Mouse (Mus musculus) hindbrain, embryonic 11.5 days (tissue): Measurements from ENCODE around the gene Fam222a. TPM values are rescaled to one million over a fixed set of nuclear protein-coding genes. Genes with fewer than 3 reads are reported as not detected.

Experiments used
- ATAC-seq: fragments of 200-750 bp; cut with Nextera tagmentation; 2 replicates; pipeline ENCODE4 v1.8.0; 2017; ENCODE audit warnings: mild to moderate bottlenecking, moderate TSS enrichment, moderate library complexity; ENCODE audit not compliant: low FRiP score
- DNase-seq: peaks from one replicate; pipeline ENCODE4 v3.0.0-alpha.2; 2015; ENCODE audit warnings: low spot score
- H3K27ac ChIP-seq: fragments of 300-500 bp; sonication (generic); 2 replicates; pipeline ENCODE4 v1.5.1; 2014; ENCODE audit warnings: mild to moderate bottlenecking, low read depth, low read length
- H3K27me3 ChIP-seq: fragments of 300-500 bp; sonication (generic); 2 replicates; pipeline ENCODE4 v1.6.1; 2014; ENCODE audit warnings: mild to moderate bottlenecking, low read length, moderate library complexity, mixed read lengths; ENCODE audit not compliant: control insufficient read depth, insufficient read depth
- H3K36me3 ChIP-seq: fragments of 300-500 bp; sonication (generic); 2 replicates; pipeline ENCODE4 v1.6.1; 2014; ENCODE audit warnings: mild to moderate bottlenecking, low read length, moderate library complexity, mixed read lengths; ENCODE audit not compliant: control insufficient read depth, insufficient read depth
- H3K4me1 ChIP-seq: fragments of 300-500 bp; sonication (generic); replicated peaks from 2 replicates; pipeline ENCODE4 v1.6.1; 2014; ENCODE audit warnings: low read length, mixed read lengths; ENCODE audit not compliant: control insufficient read depth, insufficient read depth
- H3K4me2 ChIP-seq: fragments of 300-500 bp; sonication (generic); replicated peaks from 2 replicates; pipeline ENCODE4 v1.6.1; 2014; ENCODE audit warnings: mild to moderate bottlenecking, low read depth, low read length
- H3K4me3 ChIP-seq: fragments of 300-500 bp; sonication (generic); 2 replicates; pipeline ENCODE4 v1.5.1; 2014; ENCODE audit warnings: low read depth, low read length
- H3K9ac ChIP-seq: fragments of 300-500 bp; sonication (generic); 2 replicates; pipeline ENCODE4 v1.6.1; 2014; ENCODE audit warnings: low read depth, low read length
- H3K9me3 ChIP-seq: fragments of 300-500 bp; sonication (generic); 2 replicates; pipeline ENCODE4 v1.6.1; 2016; ENCODE audit warnings: low read length; ENCODE audit not compliant: control insufficient read depth
- WGBS: fragments of 180-500 bp; shearing (Covaris S2); extraction: QIAGEN DNeasy Blood & Tissue Kit; methylation state at CpG from one replicate; pipeline ENCODE4 v1.1.7; 2014; 5-methylcytosine and 5-hydroxymethylcytosine counted together
- polyA plus RNA-seq: library from polyadenylated mRNA; unstranded; fragments of >200 nt; fragmentation: Nextera tagmentation; extraction: Ambion mirVana; gene quantifications from 2 replicates; pipeline ENCODE4 v1.2.1, GENCODE M21; 2014

Fam222a gene
- polyA plus RNA-seq, 1 experiment from 2014 or later, result 6.5 TPM

DNA sequence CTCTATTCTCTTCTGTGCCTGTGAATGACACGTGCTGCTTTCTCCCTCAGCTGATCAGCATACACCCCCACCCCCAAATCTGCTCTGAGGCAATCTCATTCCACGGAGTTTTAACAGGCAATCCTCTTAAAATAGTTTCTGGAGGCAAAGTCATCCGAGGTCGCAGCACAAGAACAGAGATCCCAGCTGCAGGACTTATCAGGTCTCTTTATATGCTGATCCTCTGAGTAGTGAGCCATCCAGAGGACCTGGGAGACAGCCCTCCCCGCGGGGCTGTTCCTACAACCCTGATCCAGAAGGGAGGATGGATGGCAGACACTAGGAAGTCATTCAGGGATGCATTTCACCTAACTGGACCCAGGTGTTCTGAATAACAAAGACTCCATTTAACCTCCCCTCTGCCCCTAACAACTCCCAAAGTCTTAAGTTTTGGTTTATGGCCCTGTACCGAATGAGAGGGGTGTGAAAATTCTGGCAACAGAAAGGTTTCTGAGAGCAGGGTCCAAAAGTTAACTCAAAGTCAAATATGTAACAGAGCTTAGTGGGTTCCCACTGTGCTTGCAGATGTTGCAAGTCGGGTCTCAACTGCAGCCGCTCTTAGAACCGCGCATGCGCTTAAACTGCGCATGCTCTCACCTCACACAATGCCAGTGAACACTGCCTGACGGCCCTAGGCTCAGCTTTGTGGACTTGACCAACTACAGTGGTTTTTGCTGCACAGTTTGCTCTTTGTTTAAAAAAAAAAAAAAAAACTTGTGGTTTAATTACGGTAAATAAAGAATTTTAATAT, 26.0 kb upstream of the Fam222a start:
- Histone ChIP-seq H3K36me3 (no peaks in the 10 kb centered on the region), H3K4me3 (no peak overlapping the region), H3K27ac (no peak overlapping the region), H3K4me1 (no peaks in the 10 kb centered on the region), H3K9ac (no peak overlapping the region), H3K4me2 (no peak overlapping the region), H3K9me3 (no peaks in the 10 kb centered on the region), H3K27me3 (peaks cover 8% of the 10 kb centered on the region; the same call in 1 of the 2 replicates)
- ATAC-seq, result no peak
- 41% methylated on average over 15 of the region's 15 CpGs for WGBS
- DNase-seq, result peak; percentile 41

- no peaks in the 10 kb centered on the region for H3K36me3 ChIP-seq
- H3K9me3 ChIP-seq, result no peaks in the 10 kb centered on the region
- no peak overlapping the region for H3K4me2 ChIP-seq
- whole genome bisulfite sequencing, result 90% methylated on average over 6 of the region's 6 CpGs
- DNase-seq (no peak), ATAC-seq (no peak)
- no peak overlapping the region for H3K4me3 ChIP-seq
- no peak overlapping the region for H3K9ac ChIP-seq
- H3K27ac ChIP-seq, result no peak overlapping the region
- H3K27me3 ChIP-seq, result 0 out of 2 replicates have a peak, but pooled peaks cover 1% of the 10 kb centered on the region
- H3K4me1 ChIP-seq, result no peaks in the 10 kb centered on the region
These were observed 24.2 kb upstream of the Fam222a start for GRCm38 (mm10) chr5:114543656-114544055.

GRCm38 (mm10) chr5:114544205-114544604, 23.6 kb upstream of the Fam222a start:
- ATAC-seq (no peak), DNase-seq (no peak)
- Histone ChIP-seq H3K27ac (no peak overlapping the region), H3K9ac (no peak overlapping the region), H3K9me3 (no peaks in the 10 kb centered on the region), H3K27me3 (no peaks in the 10 kb centered on the region), H3K4me3 (no peak overlapping the region), H3K4me2 (no peak overlapping the region), H3K4me1 (no peaks in the 10 kb centered on the region), H3K36me3 (no peaks in the 10 kb centered on the region)
- 88% methylated on average over 4 of the region's 4 CpGs for WGBS

DNA sequence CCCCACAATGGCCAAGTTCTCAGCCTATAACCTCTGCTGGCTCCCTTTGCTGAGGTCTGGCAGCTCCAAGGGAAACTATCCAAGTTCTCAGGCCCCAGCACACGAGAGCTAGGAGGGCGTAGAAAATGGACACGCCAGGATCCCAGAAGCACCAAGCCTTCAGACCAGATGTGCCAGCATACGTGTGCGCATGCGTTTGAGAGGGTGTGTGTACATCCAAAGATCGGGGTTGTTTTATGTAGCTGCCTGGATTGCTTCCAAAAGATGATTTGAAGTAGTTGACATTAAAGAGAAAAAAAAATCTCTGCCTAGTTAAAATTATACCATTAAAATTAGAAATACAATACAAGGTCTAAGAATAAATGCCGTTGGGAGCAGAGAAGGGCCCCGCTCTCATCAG, 22.7 kb upstream of the Fam222a start:
- Histone ChIP-seq H3K27ac (no peak overlapping the region), H3K36me3 (no peaks in the 10 kb centered on the region), H3K27me3 (no peaks in the 10 kb centered on the region), H3K9me3 (no peaks in the 10 kb centered on the region), H3K4me1 (no peaks in the 10 kb centered on the region), H3K4me3 (no peak overlapping the region), H3K4me2 (no peak overlapping the region), H3K9ac (no peak overlapping the region)
- DNase-seq (no peak), ATAC-seq (no peak)
- 82% methylated on average over 9 of the region's 9 CpGs for WGBS

DNA sequence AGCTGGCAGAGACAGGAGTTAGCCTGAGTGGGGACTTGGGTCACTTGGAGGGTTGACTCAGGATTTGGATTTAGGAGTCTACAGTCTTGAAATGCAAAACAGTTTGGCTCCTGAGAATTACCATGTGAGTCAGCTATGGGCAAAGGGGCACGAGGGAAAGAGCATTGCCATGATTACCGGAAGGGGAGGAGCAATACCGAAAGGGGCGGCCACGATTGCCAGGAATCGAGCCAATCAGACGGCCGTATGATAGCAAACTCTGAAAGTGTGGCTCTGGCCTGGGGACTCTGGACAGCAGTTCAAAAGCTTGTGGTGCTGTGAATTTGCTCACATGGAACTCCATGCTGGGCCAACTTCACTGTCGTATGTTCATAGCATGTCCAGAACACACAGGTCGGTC, 18.8 kb upstream of the Fam222a start:
- peaks cover 2% of the 10 kb centered on the region; the same call in 1 of the 2 replicates for H3K4me1 ChIP-seq
- no peak overlapping the region for H3K4me3 ChIP-seq
- ATAC-seq (no peak), DNase-seq (no peak)
- no peak overlapping the region for H3K27ac ChIP-seq
- no peaks in the 10 kb centered on the region for H3K9me3 ChIP-seq
- H3K4me2 ChIP-seq, result no peak overlapping the region
- 94% methylated on average over 10 of the region's 10 CpGs for WGBS
- no peaks in the 10 kb centered on the region for H3K27me3 ChIP-seq
- H3K9ac ChIP-seq, result no peak overlapping the region
- H3K36me3 ChIP-seq, result no peaks in the 10 kb centered on the region

DNA sequence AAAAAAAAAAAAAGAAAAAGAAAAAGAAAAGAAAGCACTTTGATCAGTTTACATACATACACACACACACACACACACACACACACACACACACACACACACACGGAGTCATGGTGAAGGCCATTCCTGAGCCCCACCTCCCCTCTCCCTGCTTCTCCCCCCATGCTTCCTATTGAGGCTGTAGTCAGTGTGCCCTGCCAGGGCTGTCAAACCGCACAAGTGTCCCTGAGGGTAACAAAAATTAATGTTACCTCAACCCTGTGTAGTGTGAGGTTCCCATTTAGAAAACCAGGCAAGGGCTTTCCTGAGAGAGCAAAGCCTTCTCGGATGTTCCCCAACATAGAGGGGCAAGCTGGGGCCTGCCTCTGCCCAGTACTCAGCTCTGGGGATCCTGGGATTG, 18.0 kb upstream of the Fam222a start:
- peaks cover 2% of the 10 kb centered on the region; the same call in 1 of the 2 replicates for H3K4me1 ChIP-seq
- no peaks in the 10 kb centered on the region for H3K27me3 ChIP-seq
- WGBS, result 81% methylated on average over 3 of the region's 3 CpGs

DNA sequence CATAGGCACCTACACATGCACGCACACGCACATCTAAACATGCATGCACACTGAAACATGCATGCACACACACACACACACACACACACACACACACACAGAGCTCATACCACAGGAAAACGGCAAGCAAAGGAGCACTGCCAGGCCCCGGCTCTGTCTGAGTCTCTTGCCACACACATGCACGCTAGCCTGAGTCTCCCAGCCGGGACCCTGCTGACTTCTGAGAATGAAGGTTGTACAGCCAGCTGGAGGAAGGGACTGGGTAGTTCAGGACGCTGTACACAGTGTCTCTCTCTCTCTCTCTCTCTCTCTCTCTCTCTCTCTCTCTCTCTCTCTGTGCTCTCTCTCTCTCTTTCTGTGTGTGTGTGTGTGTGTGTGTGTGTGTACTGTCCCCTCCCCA, 17.4 kb upstream of the Fam222a start:
- no peak for DNase-seq
- 64% methylated on average over 7 of the region's 7 CpGs for WGBS
- no peak for ATAC-seq
- Histone ChIP-seq H3K36me3 (no peaks in the 10 kb centered on the region), H3K27ac (no peak overlapping the region), H3K4me2 (no peak overlapping the region), H3K9me3 (no peaks in the 10 kb centered on the region), H3K4me3 (no peak overlapping the region), H3K9ac (no peak overlapping the region), H3K27me3 (no peaks in the 10 kb centered on the region), H3K4me1 (peaks cover 2% of the 10 kb centered on the region; the same call in 1 of the 2 replicates)

More for the DNA sequence above, 18.0 kb upstream of the Fam222a start:
- Histone ChIP-seq H3K4me3 (no peak overlapping the region), H3K9ac (no peak overlapping the region), H3K4me2 (no peak overlapping the region), H3K36me3 (no peaks in the 10 kb centered on the region), H3K27ac (no peak overlapping the region), H3K9me3 (no peaks in the 10 kb centered on the region)
- no peak for DNase-seq
- ATAC-seq, result no peak

GRCm38 (mm10) chr5:114550886-114551492, 16.8 kb upstream of the Fam222a start:
- no peak overlapping the region for H3K27ac ChIP-seq
- H3K27me3 ChIP-seq, result no peaks in the 10 kb centered on the region
- no peak overlapping the region for H3K4me2 ChIP-seq
- DNase-seq (no peak), ATAC-seq (no peak)
- no peaks in the 10 kb centered on the region for H3K36me3 ChIP-seq
- no peak overlapping the region for H3K9ac ChIP-seq
- no peaks in the 10 kb centered on the region for H3K9me3 ChIP-seq
- 31% methylated on average over 6 of the region's 6 CpGs for WGBS
- peaks cover 2% of the 10 kb centered on the region; the same call in 1 of the 2 replicates for H3K4me1 ChIP-seq
- no peak overlapping the region for H3K4me3 ChIP-seq
